Mouse (Mus musculus): ENCODE measurements around the gene Tagln3. TPM values are rescaled to one million over a fixed set of nuclear protein-coding genes. Genes with fewer than 3 reads are reported as not detected.

Tagln3 gene
- polyA plus RNA-seq (2012; rRNA removed; ENCODE audit: low replicate concordance): 0.55 and 0.58 TPM in 2 replicates

DNA sequence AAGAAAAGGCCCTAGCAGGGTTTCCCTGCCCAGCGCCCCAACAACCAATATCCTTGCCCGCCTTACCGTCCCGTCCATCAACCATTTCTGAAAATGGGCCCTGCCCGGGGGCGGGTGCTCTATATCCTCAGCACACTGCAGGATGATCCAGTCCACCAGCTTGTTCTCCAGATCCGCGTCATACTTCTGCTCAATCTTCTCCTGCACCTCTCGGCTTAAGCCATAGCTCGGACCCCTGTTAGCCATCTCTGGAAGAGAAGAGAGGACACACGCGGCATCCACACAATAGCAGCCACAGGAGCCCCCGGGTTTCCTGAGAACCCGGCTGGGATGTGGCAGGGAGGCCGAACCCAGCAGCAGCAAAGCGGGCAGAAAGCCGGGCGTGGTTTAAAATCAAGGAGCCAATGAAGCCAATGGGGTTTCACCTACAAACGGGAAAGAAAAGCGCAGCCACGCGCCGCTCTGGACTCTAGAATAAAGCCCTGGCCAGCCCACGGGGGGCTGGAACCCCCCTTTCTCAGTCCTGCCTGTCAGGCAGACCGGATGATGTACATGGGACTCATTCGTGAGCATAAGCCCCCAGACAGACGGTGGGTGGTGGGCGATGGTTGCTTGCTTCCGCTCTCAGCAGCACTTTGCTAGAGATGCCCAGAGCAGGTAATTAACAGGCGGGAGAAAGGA is at the start of gene Tagln3:
Gene Tagln3, minus strand, starts transcription at position 548 of the 681 bp plus-strand sequence.

DNA sequence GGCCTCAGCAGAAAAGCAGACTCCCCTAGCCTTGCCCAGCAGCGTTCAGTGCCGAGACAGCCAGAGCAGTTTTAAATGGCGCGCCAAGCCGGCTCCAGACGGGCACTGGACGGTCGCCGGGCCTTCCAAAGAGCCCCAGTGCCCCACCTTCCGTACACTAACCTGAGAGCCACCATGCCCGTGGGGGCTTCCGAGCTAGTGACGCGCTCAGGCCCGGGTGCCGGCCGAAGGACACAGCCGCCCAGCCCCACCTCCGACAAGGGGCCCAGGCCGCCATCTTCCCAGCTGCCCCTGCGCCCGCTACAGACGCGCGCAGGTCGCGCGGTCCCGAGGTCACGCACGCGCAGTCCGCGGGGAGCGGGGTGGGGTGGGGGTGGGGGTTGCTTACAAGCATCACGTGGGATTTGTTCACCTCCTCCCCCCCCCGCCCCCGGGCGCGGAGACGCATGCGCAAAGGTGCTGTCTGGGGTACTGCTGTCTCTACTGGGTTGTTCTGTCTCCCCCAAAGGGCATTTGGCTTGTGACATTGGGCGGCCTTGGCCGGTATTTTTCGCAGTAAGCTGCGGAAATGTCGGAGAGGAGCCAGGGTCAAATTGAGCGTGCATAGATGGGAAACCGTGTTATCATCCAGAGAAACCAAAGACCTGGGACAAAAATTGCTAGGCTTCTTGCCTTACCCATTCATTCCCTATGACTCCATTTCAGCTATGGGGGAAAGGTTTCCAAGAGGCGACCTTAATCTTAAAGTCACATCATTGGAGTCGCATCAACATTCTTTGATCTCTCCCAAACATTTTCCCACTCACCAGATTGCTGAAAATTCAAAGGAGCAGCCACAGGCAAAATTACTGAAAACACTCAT is 18.4 kb upstream of the Tagln3 start, which contains the start of gene Abhd10:
Gene Abhd10, minus strand, starts transcription at position 341 of the 862 bp plus-strand sequence.

DNA sequence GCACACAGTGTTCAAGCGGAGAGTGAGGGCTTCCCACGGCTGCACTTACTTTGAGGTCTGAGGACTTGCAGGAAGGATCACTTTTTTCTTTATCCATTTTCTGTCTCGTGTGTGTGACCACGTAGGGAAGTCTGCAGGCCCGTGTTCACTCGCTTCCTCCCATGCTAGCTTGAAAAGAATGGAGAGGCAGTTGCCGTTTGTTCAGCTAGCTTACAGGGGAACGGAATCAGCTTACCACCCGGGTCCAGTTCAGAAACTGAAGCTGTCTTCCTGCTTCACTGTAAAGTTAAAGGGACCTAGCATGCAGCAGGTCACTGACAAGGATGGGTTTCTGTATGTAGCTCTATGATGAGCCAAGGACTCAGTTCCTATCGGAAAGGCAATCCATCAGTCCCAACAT is 30.9 kb downstream of the Tagln3 start, which contains the start of gene Tmprss7:
Gene Tmprss7, minus strand, starts transcription at position 101 of the 400 bp plus-strand sequence.

Other genes starting within 250 kb of the Tagln3 start
- 0.46 and 0.88 TPM in 2 replicates for gene Gm609, start 231.6 kb downstream of the Tagln3 start, polyA plus RNA-seq (2012; rRNA removed; ENCODE audit: low replicate concordance)
- 0.39 and 1.3 TPM in 2 replicates for gene Gm17783, start 192.6 kb downstream of the Tagln3 start, polyA plus RNA-seq (2012; rRNA removed; ENCODE audit: low replicate concordance)
- not detected in 2 replicates for gene Slc9c1, start 189.3 kb downstream of the Tagln3 start, polyA plus RNA-seq (2012; rRNA removed; ENCODE audit: low replicate concordance)
- gene Gcsam, start 114.2 kb downstream of the Tagln3 start, polyA plus RNA-seq (2012; rRNA removed; ENCODE audit: low replicate concordance): 0.08 TPM in 1 of 2 replicates, not detected in the other
- 0.82 and 1.8 TPM in 2 replicates for gene BC016579, start 70.5 kb downstream of the Tagln3 start, polyA plus RNA-seq (2012; rRNA removed; ENCODE audit: low replicate concordance)
- 0.05 and 0.17 TPM in 2 replicates for gene Tmprss7, start 30.9 kb downstream of the Tagln3 start, polyA plus RNA-seq (2012; rRNA removed; ENCODE audit: low replicate concordance)
- gene Abhd10, start 18.3 kb upstream of the Tagln3 start, polyA plus RNA-seq (2012; rRNA removed; ENCODE audit: low replicate concordance): 2.0 TPM in 2 replicates
- gene Phldb2, start 229.0 kb upstream of the Tagln3 start, polyA plus RNA-seq (2012; rRNA removed; ENCODE audit: low replicate concordance): 0.70 and 2.9 TPM in 2 replicates